Mouse (Mus musculus) forebrain, postnatal 0 days (tissue): Measurements from ENCODE around the gene Zbtb5. TPM values are rescaled to one million over a fixed set of nuclear protein-coding genes. Genes with fewer than 3 reads are reported as not detected.
A peak's percentile ranks its signal among the peaks of the same experiment; 100 is the strongest.
"Not testable (repeated sequence)": the region's sequence is repeated elsewhere in the genome, so short reads cannot be mapped to it uniquely, and the experiment has no call there.

Experiments used
- ATAC-seq: fragments of 200-750 bp; cut with Nextera tagmentation; 2 replicates; pipeline ENCODE4 v1.8.0; 2017; ENCODE audit warnings: mild to moderate bottlenecking, moderate library complexity
- DNase-seq: peaks from one replicate; pipeline ENCODE4 v3.0.0-alpha.2; 2015
- H3K27ac ChIP-seq: fragments of 300-500 bp; sonication (generic); 2 replicates; pipeline ENCODE4 v1.5.1; 2014; ENCODE audit warnings: low read depth, mild to moderate bottlenecking, antibody characterized with exemption, low read length, moderate library complexity, mixed read lengths
- H3K27me3 ChIP-seq: fragments of 300-500 bp; sonication (generic); 2 replicates; pipeline ENCODE4 v1.6.1; 2014; ENCODE audit warnings: mild to moderate bottlenecking, low read length, mixed read lengths; ENCODE audit not compliant: insufficient read depth
- H3K36me3 ChIP-seq: fragments of 300-500 bp; sonication (generic); 2 replicates; pipeline ENCODE4 v1.6.1; 2014; ENCODE audit warnings: mild to moderate bottlenecking, moderate library complexity; ENCODE audit not compliant: insufficient read depth
- H3K4me1 ChIP-seq: fragments of 300-500 bp; sonication (generic); 2 replicates; pipeline ENCODE4 v1.6.1; 2014; ENCODE audit warnings: antibody characterized with exemption; ENCODE audit not compliant: insufficient read depth
- H3K4me2 ChIP-seq: fragments of 300-500 bp; sonication (generic); 2 replicates; pipeline ENCODE4 v1.6.1; 2014; ENCODE audit warnings: low read depth, mild to moderate bottlenecking, moderate library complexity
- H3K4me3 ChIP-seq: fragments of 300-500 bp; sonication (generic); 2 replicates; pipeline ENCODE4 v1.5.1; 2014; ENCODE audit warnings: low read depth, low read length, mixed read lengths
- H3K9ac ChIP-seq: fragments of 300-500 bp; sonication (generic); 2 replicates; pipeline ENCODE4 v1.6.1; 2014; ENCODE audit warnings: mild to moderate bottlenecking
- H3K9me3 ChIP-seq: fragments of 300-500 bp; sonication (generic); 2 replicates; pipeline ENCODE4 v1.6.1; 2016; ENCODE audit warnings: low read length
- CTCF ChIP-seq: sonication (generic); IDR thresholded peaks from 2 replicates; pipeline ENCODE4 v1.5.1; 2016; ENCODE audit warnings: antibody characterized with exemption, control low read depth, low read depth
- WGBS: fragments of 180-500 bp; shearing (Covaris S2); extraction: QIAGEN DNeasy Blood & Tissue Kit; methylation state at CpG from one replicate; pipeline ENCODE4 v1.1.7; 2014; 5-methylcytosine and 5-hydroxymethylcytosine counted together
- polyA plus RNA-seq: library from polyadenylated mRNA; unstranded; fragments of >200 nt; fragmentation: Nextera tagmentation; extraction: Ambion mirVana; gene quantifications from 2 replicates; pipeline ENCODE4 v1.2.1, GENCODE M21; 2015
- total RNA-seq: library from RNA; depleted of rRNA; stranded (reverse); fragments of >200 nt; gene quantifications from 2 replicates; pipeline ENCODE4 v1.2.3, GENCODE M21; 2014; rRNA removed

The Zbtb5 gene
- total RNA-seq = 44.5 and 49.7 TPM in 2 replicates
- 28.7 and 32.1 TPM in 2 replicates for polyA plus RNA-seq

- no peaks in the 10 kb centered on the region for H3K9me3 ChIP-seq
- H3K27ac ChIP-seq = peak within 1 kb of the TSS; percentile 95
- no peaks in the 10 kb centered on the region for H3K27me3 ChIP-seq
- H3K9ac ChIP-seq = peak within 1 kb of the TSS; percentile 92
- H3K4me3 ChIP-seq = peak within 1 kb of the TSS; percentile 86
- TF ChIP-seq CTCF = no peak
- ATAC-seq = peak; percentile 97
- peaks cover 7% of the 10 kb centered on the region for H3K4me1 ChIP-seq
- 0% methylated on average over 57 of the region's 63 CpGs for WGBS
- peak within 1 kb of the TSS; percentile 78 for H3K4me2 ChIP-seq
- peak; percentile 100 for DNase-seq
- no peaks in the 10 kb centered on the region for H3K36me3 ChIP-seq
Observed at GRCm38 (mm10) chr4:45012105-45012975, at the start of gene Zbtb5. Gene Zbtb5, minus strand, starts transcription at chr4:45012412.

- H3K4me2 ChIP-seq = no peak overlapping the region
- no peak for ATAC-seq
- H3K4me1 ChIP-seq = no peaks in the 10 kb centered on the region
- WGBS = 79% methylated on average over 8 of the region's 8 CpGs
- peaks cover 48% of the 10 kb centered on the region for H3K36me3 ChIP-seq
- TF ChIP-seq CTCF = no peak
- no peaks in the 10 kb centered on the region for H3K27me3 ChIP-seq
- H3K27ac ChIP-seq = no peak overlapping the region
- H3K9me3 ChIP-seq = no peaks in the 10 kb centered on the region
- H3K9ac ChIP-seq = no peak overlapping the region
- H3K4me3 ChIP-seq = no peak overlapping the region
- DNase-seq = no peak
Observed at GRCm38 (mm10) chr4:45055451-45055850, 43.2 kb upstream of the Zbtb5 start.

- Histone ChIP-seq H3K4me3 (no peak overlapping the region), H3K36me3 (peaks cover 47% of the 10 kb centered on the region), H3K9me3 (no peaks in the 10 kb centered on the region), H3K27ac (no peak overlapping the region), H3K4me2 (no peak overlapping the region), H3K4me1 (no peaks in the 10 kb centered on the region), H3K27me3 (no peaks in the 10 kb centered on the region), H3K9ac (no peak overlapping the region)
- ATAC-seq (peak; percentile 82), DNase-seq (peak; percentile 29)
- 52% methylated on average over 3 of the region's 3 CpGs for WGBS
- peak; percentile 72 for TF ChIP-seq CTCF
Observed at GRCm38 (mm10) chr4:45054862-45055261, 42.6 kb upstream of the Zbtb5 start.

- Histone ChIP-seq H3K4me3 (no peak overlapping the region), H3K4me1 (no peaks in the 10 kb centered on the region), H3K9ac (no peak overlapping the region), H3K36me3 (peaks cover 69% of the 10 kb centered on the region), H3K27ac (peak overlapping the region; percentile 29), H3K4me2 (no peak overlapping the region), H3K9me3 (no peaks in the 10 kb centered on the region), H3K27me3 (no peaks in the 10 kb centered on the region)
- no peak for TF ChIP-seq CTCF
- 60% methylated on average over 9 of the region's 9 CpGs for WGBS
- ATAC-seq (peak; percentile 64), DNase-seq (peak; percentile 24)
Observed at GRCm38 (mm10) chr4:45047956-45048355, 35.7 kb upstream of the Zbtb5 start.

- DNase-seq (no peak), ATAC-seq (peak; percentile 70)
- no peak overlapping the region for H3K4me2 ChIP-seq
- peaks cover 69% of the 10 kb centered on the region for H3K36me3 ChIP-seq
- no peak overlapping the region for H3K9ac ChIP-seq
- H3K9me3 ChIP-seq = no peaks in the 10 kb centered on the region
- no peak overlapping the region for H3K4me3 ChIP-seq
- 66% methylated on average over 9 of the region's 9 CpGs for WGBS
- H3K27me3 ChIP-seq = no peaks in the 10 kb centered on the region
- H3K4me1 ChIP-seq = no peaks in the 10 kb centered on the region
- TF ChIP-seq CTCF = no peak
- peak overlapping the region; percentile 29; the same call in 1 of the 2 replicates for H3K27ac ChIP-seq
Observed at GRCm38 (mm10) chr4:45047286-45047887, 35.2 kb upstream of the Zbtb5 start.

- H3K9ac ChIP-seq = no peak overlapping the region
- no peak for DNase-seq
- no peak for ATAC-seq
- H3K4me2 ChIP-seq = no peak overlapping the region
- H3K27ac ChIP-seq = no peak overlapping the region
- H3K4me1 ChIP-seq = no peaks in the 10 kb centered on the region
- H3K4me3 ChIP-seq = no peak overlapping the region
- TF ChIP-seq CTCF = no peak
- H3K9me3 ChIP-seq = no peaks in the 10 kb centered on the region
- H3K36me3 ChIP-seq = peaks cover 69% of the 10 kb centered on the region
- 91% methylated on average over 5 of the region's 5 CpGs for WGBS
- H3K27me3 ChIP-seq = no peaks in the 10 kb centered on the region
Observed at GRCm38 (mm10) chr4:45046679-45047078, 34.5 kb upstream of the Zbtb5 start.

- Histone ChIP-seq H3K4me2 (no peak overlapping the region), H3K9ac (no peak overlapping the region), H3K4me1 (no peaks in the 10 kb centered on the region), H3K36me3 (peaks cover 63% of the 10 kb centered on the region), H3K4me3 (no peak overlapping the region), H3K27ac (no peak overlapping the region), H3K27me3 (no peaks in the 10 kb centered on the region), H3K9me3 (no peaks in the 10 kb centered on the region)
- DNase-seq = no peak
- WGBS = 86% methylated on average over 7 of the region's 7 CpGs
- TF ChIP-seq CTCF = no peak
- ATAC-seq = no peak
Observed at GRCm38 (mm10) chr4:45040795-45041194, 28.6 kb upstream of the Zbtb5 start.

- not testable (repeated sequence) for H3K27me3 ChIP-seq, H3K4me2 ChIP-seq, H3K9me3 ChIP-seq, H3K4me1 ChIP-seq, H3K27ac ChIP-seq, H3K4me3 ChIP-seq, H3K9ac ChIP-seq, ATAC-seq, DNase-seq
- WGBS = 92% methylated on average over 7 of the region's 7 CpGs
- peaks cover 64% of the 10 kb centered on the region for H3K36me3 ChIP-seq
Observed at GRCm38 (mm10) chr4:45039546-45039945, 27.3 kb upstream of the Zbtb5 start.
